Mouse (Mus musculus) olfactory bulb, adult 2 months (tissue): ENCODE data around the gene Fto. TPM values are rescaled to one million over a fixed set of nuclear protein-coding genes. Genes with fewer than 3 reads are reported as not detected.

Experiments
- H3K27ac ChIP-seq: fragments of 200-500 bp; 2 replicates; pipeline ENCODE4 v1.5.1; 2012; ENCODE audit warnings: low read depth, low read length; ENCODE audit not compliant: insufficient read depth
- H3K4me1 ChIP-seq: fragments of 200-500 bp; 2 replicates; pipeline ENCODE4 v1.6.1; 2012; ENCODE audit warnings: low read length; ENCODE audit not compliant: control insufficient read depth, insufficient read depth
- H3K4me3 ChIP-seq: fragments of 200-500 bp; 2 replicates; pipeline ENCODE4 v1.5.1; 2012; ENCODE audit warnings: mild to moderate bottlenecking, low read depth, low read length, moderate library complexity; ENCODE audit not compliant: insufficient read depth
- CTCF ChIP-seq: fragments of 200-500 bp; IDR thresholded peaks from 2 replicates; pipeline ENCODE4 v1.5.1; 2012; ENCODE audit warnings: low read depth, mild to moderate bottlenecking, low read length, moderate library complexity; ENCODE audit not compliant: insufficient read depth
- POLR2A ChIP-seq: fragments of 200-500 bp; IDR thresholded peaks from 2 replicates; pipeline ENCODE4 v1.6.1; 2012; ENCODE audit warnings: mild to moderate bottlenecking, low read depth, low read length, moderate library complexity; ENCODE audit not compliant: insufficient read depth
- WGBS: fragments of 180-500 bp; shearing (Covaris S2); methylation state at CpG from one replicate; pipeline ENCODE4 v1.1.7; 2018; 5-methylcytosine and 5-hydroxymethylcytosine counted together
- polyA plus RNA-seq: library from polyadenylated mRNA; stranded (reverse); fragments of >200 nt; gene quantifications from 2 replicates; pipeline ENCODE4 v1.2.4, GENCODE M21; 2012; ENCODE audit warnings: low replicate concordance; ENCODE audit not compliant: missing spikeins, insufficient read depth, insufficient read length

Gene Fto
- polyA plus RNA-seq, 1 experiment, result not detected

GRCm38 (mm10) chr8:91603751-91604150 is 290.4 kb downstream of the Fto start:
- Histone ChIP-seq H3K4me1 (no peaks in the 10 kb centered on the region), H3K27ac (no peak overlapping the region), H3K4me3 (no peak overlapping the region)
- WGBS, result 73% methylated on average over 9 of the region's 9 CpGs
- no peak for TF ChIP-seq POLR2A

GRCm38 (mm10) chr8:91605901-91606300 is 292.6 kb downstream of the Fto start:
- Histone ChIP-seq H3K4me3 (no peak overlapping the region), H3K27ac (no peak overlapping the region), H3K4me1 (0 out of 2 replicates have a peak, but pooled peaks cover 2% of the 10 kb centered on the region)
- WGBS, result 94% methylated on average over 8 of the region's 8 CpGs
- no peak for TF ChIP-seq POLR2A
- no peak for TF ChIP-seq CTCF

GRCm38 (mm10) chr8:91607091-91607490 is 293.8 kb downstream of the Fto start:
- no peak for TF ChIP-seq POLR2A
- 74% methylated on average over 5 of the region's 5 CpGs for WGBS
- no peak overlapping the region for H3K4me3 ChIP-seq

GRCm38 (mm10) chr8:91611191-91611590 is 297.9 kb downstream of the Fto start:
- TF ChIP-seq CTCF (no peak), POLR2A (no peak)
- peaks cover 5% of the 10 kb centered on the region; the same call in 1 of the 2 replicates for H3K4me1 ChIP-seq
- no peak overlapping the region for H3K4me3 ChIP-seq
- H3K27ac ChIP-seq, result no peak overlapping the region
- 84% methylated on average over 7 of the region's 7 CpGs for WGBS

More at GRCm38 (mm10) chr8:91607091-91607490, 293.8 kb downstream of the Fto start:
- Histone ChIP-seq H3K27ac (no peak overlapping the region), H3K4me1 (peaks cover 5% of the 10 kb centered on the region; the same call in 1 of the 2 replicates)

- no peak overlapping the region for H3K27ac ChIP-seq
- no peak overlapping the region for H3K4me3 ChIP-seq
- H3K4me1 ChIP-seq, result peaks cover 8% of the 10 kb centered on the region; the same call in 1 of the 2 replicates
- TF ChIP-seq POLR2A (no peak), CTCF (no peak)
- WGBS, result 61% methylated on average over 14 of the region's 14 CpGs
These were observed 298.5 kb downstream of the Fto start for GRCm38 (mm10) chr8:91611723-91612362.

GRCm38 (mm10) chr8:91612387-91613130 is 299.2 kb downstream of the Fto start:
- WGBS, result 79% methylated on average over 18 of the region's 18 CpGs
- no peak overlapping the region for H3K27ac ChIP-seq
- TF ChIP-seq CTCF (no peak), POLR2A (no peak)
- H3K4me3 ChIP-seq, result no peak overlapping the region
- peaks cover 13% of the 10 kb centered on the region; the same call in 1 of the 2 replicates for H3K4me1 ChIP-seq

GRCm38 (mm10) chr8:91613603-91614002 is 300.3 kb downstream of the Fto start:
- TF ChIP-seq CTCF, result no peak
- TF ChIP-seq POLR2A, result no peak
- Histone ChIP-seq H3K4me3 (no peak overlapping the region), H3K27ac (no peak overlapping the region), H3K4me1 (peaks cover 15% of the 10 kb centered on the region; the same call in 1 of the 2 replicates)
- WGBS, result 86% methylated on average over 9 of the region's 9 CpGs

GRCm38 (mm10) chr8:91615196-91615595 is 301.9 kb downstream of the Fto start:
- Histone ChIP-seq H3K4me1 (peaks cover 15% of the 10 kb centered on the region; the same call in 1 of the 2 replicates), H3K4me3 (no peak overlapping the region), H3K27ac (no peak overlapping the region)
- WGBS, result 93% methylated on average over 8 of the region's 8 CpGs
- no peak for TF ChIP-seq POLR2A
- no peak for TF ChIP-seq CTCF

GRCm38 (mm10) chr8:91615781-91616683 is 302.7 kb downstream of the Fto start:
- WGBS, result 92% methylated on average over 11 of the region's 11 CpGs
- Histone ChIP-seq H3K27ac (no peak overlapping the region), H3K4me3 (no peak overlapping the region), H3K4me1 (peaks cover 13% of the 10 kb centered on the region; the same call in 1 of the 2 replicates)
- TF ChIP-seq CTCF (no peak), POLR2A (no peak)
